Mouse (Mus musculus) cortical plate, adult 2 months (tissue): ENCODE results near the gene Atg4b.
A peak's percentile ranks its signal among the peaks of the same experiment; 100 is the strongest.

ENCODE experiments used
- CTCF ChIP-seq: fragments of 200-500 bp; IDR thresholded peaks from 2 replicates; pipeline ENCODE4 v1.5.1; 2011; ENCODE audit warnings: mild to moderate bottlenecking, control low read depth, low read length; ENCODE audit not compliant: insufficient read depth; ENCODE audit errors: extremely low read depth
- POLR2A ChIP-seq: fragments of 200-500 bp; IDR thresholded peaks from 2 replicates; pipeline ENCODE4 v1.6.1; 2011; ENCODE audit warnings: mild to moderate bottlenecking, low read length, control low read depth; ENCODE audit not compliant: insufficient read depth; ENCODE audit errors: extremely low read depth

GRCm38 (mm10) chr1:93825105-93825674 lies 73.9 kb downstream of the Atg4b start:
- TF ChIP-seq CTCF (no peak), POLR2A (peak; percentile 98; the same call in 1 of the 2 replicates)
